Mouse (Mus musculus): ENCODE measurements around the gene Gbe1. TPM values are rescaled to one million over a fixed set of nuclear protein-coding genes. Genes with fewer than 3 reads are reported as not detected.

Gene Gbe1
- total and polyA plus RNA-seq, 2 experiments from 2014 or later: 57.6 to 72.4 TPM

DNA sequence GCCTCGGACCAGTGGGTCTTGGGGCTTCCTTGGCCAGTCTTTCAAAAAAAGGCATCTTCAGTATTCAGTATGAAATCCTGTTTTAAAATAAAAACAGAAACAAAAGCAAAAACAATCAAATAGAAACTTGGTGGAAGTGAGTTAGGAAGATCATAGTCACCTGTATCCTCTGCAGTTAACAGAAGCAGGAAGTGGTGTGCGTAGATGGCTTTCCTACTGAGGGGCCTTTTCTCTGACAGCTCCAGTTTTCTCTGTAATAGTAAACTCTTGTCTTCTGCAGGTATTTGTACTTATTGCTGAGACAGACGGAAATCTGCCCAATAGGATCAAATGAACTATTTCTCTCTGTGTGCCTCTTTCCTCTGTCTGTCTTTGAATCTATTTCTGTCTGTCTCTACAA is 81.5 kb downstream of the Gbe1 start:
- ATAC-seq (ENCODE audit: insufficient read depth, low read depth) (no peak), DNase-seq (ENCODE audit: low spot score) (no peak)
- 74% methylated on average over 3 of the region's 3 CpGs for WGBS
- Histone ChIP-seq H3K4me2 (ENCODE audit: low read depth, low read length) (no peak overlapping the region), H3K27me3 (ENCODE audit: control insufficient read depth, insufficient read depth, low read length) (no peaks in the 10 kb centered on the region), H3K9me3 (replicated peaks; ENCODE audit: control insufficient read depth, low read length) (0 out of 2 replicates have a peak, but pooled peaks cover under 1% of the 10 kb centered on the region), H3K9ac (replicated peaks; ENCODE audit: low read depth, low read length) (no peak overlapping the region), H3K4me3 (ENCODE audit: low read depth, low read length) (no peak overlapping the region), H3K4me1 (ENCODE audit: control insufficient read depth, insufficient read depth) (peaks cover 7% of the 10 kb centered on the region; the same call in 1 of the 2 replicates), H3K27ac (ENCODE audit: low read depth) (no peak overlapping the region), H3K36me3 (replicated peaks; ENCODE audit: control insufficient read depth, insufficient read depth, low read length) (0 out of 2 replicates have a peak, but pooled peaks cover under 1% of the 10 kb centered on the region)
- TF ChIP-seq EP300 (IDR thresholded peaks at IDR 0.05; ENCODE audit: low read depth) (no peak), CTCF (IDR thresholded peaks at IDR 0.05; ENCODE audit: low read depth) (no peak)

DNA sequence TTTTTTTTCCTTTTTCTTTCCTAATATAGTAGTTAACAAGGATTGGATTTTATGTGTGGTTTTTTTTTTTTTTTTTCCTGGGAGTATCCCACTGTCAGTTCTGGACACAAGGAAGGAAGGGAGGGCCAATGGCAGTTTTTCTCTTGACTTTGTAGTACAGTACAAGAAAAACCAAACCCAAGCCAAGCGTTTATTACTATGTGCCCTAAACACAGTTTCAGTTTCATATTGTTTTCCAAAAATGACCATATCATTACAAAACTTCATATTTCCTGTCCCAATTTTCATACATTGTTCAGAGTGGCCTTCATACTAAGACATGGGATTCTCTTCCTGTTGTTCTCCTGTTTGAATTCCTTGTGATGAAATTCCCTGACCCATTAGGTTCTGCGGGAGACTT is 94.0 kb downstream of the Gbe1 start:
- no peak for DNase-seq (ENCODE audit: low spot score)
- no peaks in the 10 kb centered on the region for H3K9me3 ChIP-seq (replicated peaks; ENCODE audit: control insufficient read depth, low read length)
- H3K27ac ChIP-seq (ENCODE audit: low read depth): no peak overlapping the region
- 63% methylated on average over 2 of the region's 2 CpGs for WGBS
- no peaks in the 10 kb centered on the region for H3K36me3 ChIP-seq (replicated peaks; ENCODE audit: control insufficient read depth, insufficient read depth, low read length)
- no peak overlapping the region for H3K4me3 ChIP-seq (ENCODE audit: low read depth, low read length)
- no peaks in the 10 kb centered on the region for H3K4me1 ChIP-seq (ENCODE audit: control insufficient read depth, insufficient read depth)
- ATAC-seq (ENCODE audit: insufficient read depth, low read depth): no peak
- H3K27me3 ChIP-seq (ENCODE audit: control insufficient read depth, insufficient read depth, low read length): no peaks in the 10 kb centered on the region
- no peak overlapping the region for H3K4me2 ChIP-seq (ENCODE audit: low read depth, low read length)
- TF ChIP-seq EP300 (IDR thresholded peaks at IDR 0.05; ENCODE audit: low read depth) (no peak), CTCF (IDR thresholded peaks at IDR 0.05; ENCODE audit: low read depth) (no peak)
- H3K9ac ChIP-seq (replicated peaks; ENCODE audit: low read depth, low read length): no peak overlapping the region

- DNase-seq (ENCODE audit: low spot score): no peak
- ATAC-seq (ENCODE audit: insufficient read depth, low read depth): no peak
- Histone ChIP-seq H3K27ac (ENCODE audit: low read depth) (no peak overlapping the region), H3K9ac (replicated peaks; ENCODE audit: low read depth, low read length) (no peak overlapping the region), H3K4me1 (ENCODE audit: control insufficient read depth, insufficient read depth) (no peaks in the 10 kb centered on the region), H3K27me3 (ENCODE audit: control insufficient read depth, insufficient read depth, low read length) (no peaks in the 10 kb centered on the region), H3K4me2 (ENCODE audit: low read depth, low read length) (no peak overlapping the region), H3K36me3 (replicated peaks; ENCODE audit: control insufficient read depth, insufficient read depth, low read length) (no peaks in the 10 kb centered on the region), H3K9me3 (replicated peaks; ENCODE audit: control insufficient read depth, low read length) (no peaks in the 10 kb centered on the region), H3K4me3 (ENCODE audit: low read depth, low read length) (no peak overlapping the region)
- TF ChIP-seq EP300 (IDR thresholded peaks at IDR 0.05; ENCODE audit: low read depth) (no peak), CTCF (IDR thresholded peaks at IDR 0.05; ENCODE audit: low read depth) (no peak)
- WGBS: 73% methylated on average over 3 of the region's 3 CpGs
Measured at GRCm38 (mm10) chr16:70421077-70421476, 107.3 kb downstream of the Gbe1 start.

- Histone ChIP-seq H3K36me3 (replicated peaks; ENCODE audit: control insufficient read depth, insufficient read depth, low read length) (no peaks in the 10 kb centered on the region), H3K4me2 (ENCODE audit: low read depth, low read length) (no peak overlapping the region), H3K4me3 (ENCODE audit: low read depth, low read length) (no peak overlapping the region), H3K9me3 (replicated peaks; ENCODE audit: control insufficient read depth, low read length) (no peaks in the 10 kb centered on the region), H3K27me3 (ENCODE audit: control insufficient read depth, insufficient read depth, low read length) (no peaks in the 10 kb centered on the region), H3K27ac (ENCODE audit: low read depth) (no peak overlapping the region), H3K9ac (replicated peaks; ENCODE audit: low read depth, low read length) (no peak overlapping the region), H3K4me1 (ENCODE audit: control insufficient read depth, insufficient read depth) (no peaks in the 10 kb centered on the region)
- WGBS: 80% methylated on average over 6 of the region's 6 CpGs
- no peak for ATAC-seq (ENCODE audit: insufficient read depth, low read depth)
- no peak for DNase-seq (ENCODE audit: low spot score)
- TF ChIP-seq EP300 (IDR thresholded peaks at IDR 0.05; ENCODE audit: low read depth) (no peak), CTCF (IDR thresholded peaks at IDR 0.05; ENCODE audit: low read depth) (no peak)
Measured at GRCm38 (mm10) chr16:70449520-70449919, 135.8 kb downstream of the Gbe1 start.

- DNase-seq (ENCODE audit: low spot score) (no peak), ATAC-seq (ENCODE audit: insufficient read depth, low read depth) (no peak)
- no peaks in the 10 kb centered on the region for H3K4me1 ChIP-seq (ENCODE audit: control insufficient read depth, insufficient read depth)
- WGBS: 76% methylated on average over 3 of the region's 3 CpGs
- H3K27ac ChIP-seq (ENCODE audit: low read depth): no peak overlapping the region
- no peaks in the 10 kb centered on the region for H3K9me3 ChIP-seq (replicated peaks; ENCODE audit: control insufficient read depth, low read length)
- H3K4me2 ChIP-seq (ENCODE audit: low read depth, low read length): no peak overlapping the region
- no peaks in the 10 kb centered on the region for H3K27me3 ChIP-seq (ENCODE audit: control insufficient read depth, insufficient read depth, low read length)
- H3K4me3 ChIP-seq (ENCODE audit: low read depth, low read length): no peak overlapping the region
- H3K9ac ChIP-seq (replicated peaks; ENCODE audit: low read depth, low read length): no peak overlapping the region
- TF ChIP-seq EP300 (IDR thresholded peaks at IDR 0.05; ENCODE audit: low read depth) (no peak), CTCF (IDR thresholded peaks at IDR 0.05; ENCODE audit: low read depth) (no peak)
- no peaks in the 10 kb centered on the region for H3K36me3 ChIP-seq (replicated peaks; ENCODE audit: control insufficient read depth, insufficient read depth, low read length)
Measured at GRCm38 (mm10) chr16:70475583-70475982, 161.8 kb downstream of the Gbe1 start.

- H3K36me3 ChIP-seq (replicated peaks; ENCODE audit: control insufficient read depth, insufficient read depth, low read length): no peaks in the 10 kb centered on the region
- H3K4me3 ChIP-seq (ENCODE audit: low read depth, low read length): no peak overlapping the region
- no peak for TF ChIP-seq EP300 (IDR thresholded peaks at IDR 0.05; ENCODE audit: low read depth)
- TF ChIP-seq CTCF (IDR thresholded peaks at IDR 0.05; ENCODE audit: low read depth): no peak
- H3K27me3 ChIP-seq (ENCODE audit: control insufficient read depth, insufficient read depth, low read length): no peaks in the 10 kb centered on the region
- 74% methylated on average over 4 of the region's 4 CpGs for WGBS
- H3K9me3 ChIP-seq (replicated peaks; ENCODE audit: control insufficient read depth, low read length): no peaks in the 10 kb centered on the region
- H3K4me2 ChIP-seq (ENCODE audit: low read depth, low read length): no peak overlapping the region
- no peak overlapping the region for H3K9ac ChIP-seq (replicated peaks; ENCODE audit: low read depth, low read length)
- no peak for DNase-seq (ENCODE audit: low spot score)
- H3K27ac ChIP-seq (ENCODE audit: low read depth): no peak overlapping the region
- no peaks in the 10 kb centered on the region for H3K4me1 ChIP-seq (ENCODE audit: control insufficient read depth, insufficient read depth)
- no peak for ATAC-seq (ENCODE audit: insufficient read depth, low read depth)
Measured at GRCm38 (mm10) chr16:70476161-70476560, 162.4 kb downstream of the Gbe1 start.

Measured in heart, postnatal 0 days (tissue).